Mouse (Mus musculus) forebrain, embryonic 15.5 days (tissue): Measurements from ENCODE around the gene Ccdc142. TPM values are rescaled to one million over a fixed set of nuclear protein-coding genes. Genes with fewer than 3 reads are reported as not detected.
A peak's percentile ranks its signal among the peaks of the same experiment; 100 is the strongest.

ENCODE experiments used
- ATAC-seq: fragments of 200-750 bp; cut with Nextera tagmentation; replicated peaks from 2 replicates; pipeline ENCODE4 v1.8.0; 2017; ENCODE audit warnings: mild to moderate bottlenecking, moderate TSS enrichment, moderate library complexity
- H3K27ac ChIP-seq: fragments of 300-500 bp; sonication (generic); replicated peaks from 2 replicates; pipeline ENCODE4 v1.5.1; 2015; ENCODE audit warnings: mild to moderate bottlenecking, inconsistent platforms
- H3K27me3 ChIP-seq: fragments of 300-500 bp; sonication (generic); 2 replicates; pipeline ENCODE4 v1.6.1; 2015; ENCODE audit warnings: inconsistent platforms
- H3K36me3 ChIP-seq: fragments of 300-500 bp; sonication (generic); 2 replicates; pipeline ENCODE4 v1.6.1; 2015; ENCODE audit warnings: mild to moderate bottlenecking, inconsistent platforms
- H3K4me1 ChIP-seq: fragments of 300-500 bp; sonication (generic); 2 replicates; pipeline ENCODE4 v1.6.1; 2015; ENCODE audit warnings: inconsistent platforms
- H3K4me2 ChIP-seq: fragments of 300-500 bp; sonication (generic); replicated peaks from 2 replicates; pipeline ENCODE4 v1.6.1; 2015; ENCODE audit warnings: mild to moderate bottlenecking, inconsistent platforms
- H3K4me3 ChIP-seq: fragments of 300-500 bp; sonication (generic); 2 replicates; pipeline ENCODE4 v1.5.1; 2015; ENCODE audit warnings: mild to moderate bottlenecking, inconsistent platforms
- H3K9ac ChIP-seq: fragments of 300-500 bp; sonication (generic); replicated peaks from 2 replicates; pipeline ENCODE4 v1.6.1; 2015; ENCODE audit warnings: mild to moderate bottlenecking, inconsistent platforms
- H3K9me3 ChIP-seq: fragments of 300-500 bp; sonication (generic); 2 replicates; pipeline ENCODE4 v1.6.1; 2016; ENCODE audit warnings: inconsistent platforms
- WGBS: fragments of 180-500 bp; shearing (Covaris S2); methylation state at CpG from one replicate; pipeline ENCODE4 v1.1.7; 2015; ENCODE audit warnings: mixed read lengths; 5-methylcytosine and 5-hydroxymethylcytosine counted together
- polyA plus RNA-seq: library from polyadenylated mRNA; unstranded; fragments of >200 nt; fragmentation: Nextera tagmentation; extraction: Ambion mirVana; gene quantifications from 2 replicates; pipeline ENCODE4 v1.2.1, GENCODE M21; 2015

Gene Ccdc142
- polyA plus RNA-seq, 1 experiment from 2014 or later, result 3.8 TPM

DNA sequence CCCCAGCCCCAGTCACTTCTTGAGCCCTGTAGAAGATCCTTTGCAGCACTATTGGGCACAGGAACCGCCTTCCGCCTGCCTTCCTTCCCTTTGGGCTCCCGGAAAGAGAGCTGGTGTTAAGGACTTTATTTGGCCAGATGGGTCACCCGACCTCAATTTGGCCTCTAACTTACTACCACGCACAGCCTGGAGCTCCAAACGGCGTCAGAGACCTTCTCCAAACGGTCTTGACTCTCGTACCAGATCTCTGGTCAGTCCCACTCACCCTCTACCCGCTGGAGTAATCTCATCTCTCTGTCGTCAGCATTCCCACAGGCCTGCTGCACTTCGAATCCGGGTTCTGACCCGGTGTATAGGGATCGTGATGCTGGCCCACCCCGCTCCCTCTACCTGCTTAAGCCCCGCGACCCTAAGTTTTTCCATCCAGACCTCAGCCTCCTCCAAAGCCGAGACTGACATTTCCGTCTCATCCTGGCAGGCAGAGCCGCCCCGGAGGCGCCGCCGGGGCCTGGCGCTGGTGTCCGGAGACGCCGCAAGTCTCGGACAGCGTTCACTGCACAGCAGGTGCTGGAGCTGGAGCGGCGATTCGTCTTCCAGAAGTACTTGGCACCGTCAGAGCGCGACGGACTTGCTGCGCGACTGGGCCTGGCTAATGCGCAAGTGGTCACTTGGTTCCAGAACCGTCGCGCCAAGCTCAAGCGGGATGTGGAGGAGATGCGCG, 14.0 kb upstream of the Ccdc142 start:
- Histone ChIP-seq H3K4me3 (0 out of 2 replicates have a peak overlapping the region, but pooled peaks have one; percentile 2), H3K27me3 (peaks cover 82% of the 10 kb centered on the region), H3K9ac (no peak overlapping the region), H3K9me3 (no peaks in the 10 kb centered on the region), H3K4me2 (no peak overlapping the region; the same call in 1 of the 2 replicates), H3K27ac (no peak overlapping the region), H3K36me3 (no peaks in the 10 kb centered on the region), H3K4me1 (peaks cover 7% of the 10 kb centered on the region)
- no peak for ATAC-seq
- WGBS, result 1% methylated on average over 47 of the region's 47 CpGs

DNA sequence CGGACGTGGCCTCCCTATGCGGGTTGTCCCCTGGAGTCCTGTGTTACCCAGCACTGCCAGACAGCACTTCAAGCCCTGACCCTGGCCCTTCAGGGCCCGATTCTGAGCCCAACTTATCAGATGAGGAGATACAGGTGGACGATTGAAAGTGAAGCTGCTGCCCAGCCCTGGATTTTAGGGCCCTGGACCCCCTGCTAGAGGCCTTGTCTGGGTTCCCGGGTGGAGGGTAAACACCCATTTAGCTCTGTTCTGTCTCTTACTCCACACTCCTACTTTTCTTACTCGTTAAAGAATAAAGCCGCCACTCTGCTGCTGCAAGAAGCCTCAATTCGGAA, 13.5 kb upstream of the Ccdc142 start:
- 5% methylated on average over 9 of the region's 9 CpGs for WGBS
- no peaks in the 10 kb centered on the region for H3K9me3 ChIP-seq
- no peak overlapping the region for H3K27ac ChIP-seq
- no peak overlapping the region for H3K9ac ChIP-seq
- H3K27me3 ChIP-seq, result peaks cover 77% of the 10 kb centered on the region
- H3K4me3 ChIP-seq, result no peak overlapping the region
- no peak overlapping the region for H3K4me2 ChIP-seq
- ATAC-seq, result no peak
- no peaks in the 10 kb centered on the region for H3K36me3 ChIP-seq
- peaks cover 7% of the 10 kb centered on the region for H3K4me1 ChIP-seq

DNA sequence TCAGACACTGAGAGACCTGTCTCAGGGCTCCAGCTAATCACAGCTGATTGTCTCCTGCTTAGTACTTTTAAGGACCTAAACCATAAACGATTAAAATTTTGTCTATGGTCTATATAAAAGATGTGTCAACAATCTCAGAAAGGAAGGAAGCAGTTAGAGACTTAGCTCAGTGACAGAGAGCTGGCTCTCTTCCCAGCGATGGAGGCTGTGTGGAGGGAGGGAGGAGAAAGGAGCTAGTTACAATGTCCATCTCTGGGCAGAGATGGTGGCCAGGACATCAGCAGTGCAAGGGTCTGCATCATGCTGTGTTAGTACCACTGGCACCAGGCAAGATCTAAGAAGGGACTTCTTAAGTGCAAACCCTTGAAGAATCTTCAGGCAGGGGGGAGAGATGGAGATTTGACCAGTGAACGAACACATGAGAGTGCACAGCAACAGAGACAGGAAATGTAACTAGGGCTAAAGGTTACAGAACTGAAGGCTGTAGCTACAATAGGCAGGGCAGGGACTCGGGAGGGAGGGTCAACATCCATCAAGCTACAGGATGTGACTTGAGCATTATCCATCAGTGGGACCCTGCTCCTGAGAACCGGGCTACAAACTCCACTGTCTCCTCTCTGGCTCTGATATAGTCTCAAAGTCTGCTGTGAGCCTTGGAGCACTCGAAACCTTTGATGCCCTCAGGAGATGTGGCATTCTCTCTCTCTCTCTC, 8.8 kb upstream of the Ccdc142 start:
- peaks cover 1% of the 10 kb centered on the region; the same call in 1 of the 2 replicates for H3K4me1 ChIP-seq
- no peaks in the 10 kb centered on the region for H3K9me3 ChIP-seq
- H3K9ac ChIP-seq, result no peak overlapping the region
- H3K4me3 ChIP-seq, result no peak overlapping the region
- no peaks in the 10 kb centered on the region for H3K36me3 ChIP-seq
- H3K27me3 ChIP-seq, result peaks cover 37% of the 10 kb centered on the region
- WGBS, result 56% methylated on average over 6 of the region's 6 CpGs
- H3K27ac ChIP-seq, result no peak overlapping the region
- no peak overlapping the region for H3K4me2 ChIP-seq
- no peak for ATAC-seq

DNA sequence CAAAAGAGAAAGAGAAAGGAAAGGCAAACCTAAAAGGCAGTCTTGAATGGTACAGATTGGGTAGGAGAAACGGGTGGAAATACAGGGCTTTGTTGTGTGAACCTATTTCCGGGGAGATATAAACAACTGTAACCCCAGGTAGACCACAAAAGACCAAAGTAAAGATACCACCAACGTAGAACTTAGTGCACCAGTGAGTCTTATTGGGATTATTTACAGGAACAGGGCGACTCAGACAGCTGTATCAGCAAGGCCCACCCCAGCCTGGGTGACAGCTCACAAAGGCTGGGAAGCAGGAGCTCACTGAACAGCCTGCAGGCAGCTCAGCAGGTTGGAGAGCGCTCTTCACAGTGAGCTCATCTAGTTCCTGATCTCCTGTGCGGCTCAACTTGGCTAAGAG, 5.4 kb upstream of the Ccdc142 start:
- WGBS, result 43% methylated on average over 6 of the region's 6 CpGs
- H3K4me2 ChIP-seq, result no peak overlapping the region
- H3K4me3 ChIP-seq, result no peak overlapping the region
- no peak overlapping the region for H3K27ac ChIP-seq
- no peak for ATAC-seq
- no peak overlapping the region for H3K9ac ChIP-seq
- H3K36me3 ChIP-seq, result no peaks in the 10 kb centered on the region
- H3K4me1 ChIP-seq, result peaks cover 3% of the 10 kb centered on the region
- peaks cover 8% of the 10 kb centered on the region; the same call in 1 of the 2 replicates for H3K27me3 ChIP-seq
- H3K9me3 ChIP-seq, result no peaks in the 10 kb centered on the region

DNA sequence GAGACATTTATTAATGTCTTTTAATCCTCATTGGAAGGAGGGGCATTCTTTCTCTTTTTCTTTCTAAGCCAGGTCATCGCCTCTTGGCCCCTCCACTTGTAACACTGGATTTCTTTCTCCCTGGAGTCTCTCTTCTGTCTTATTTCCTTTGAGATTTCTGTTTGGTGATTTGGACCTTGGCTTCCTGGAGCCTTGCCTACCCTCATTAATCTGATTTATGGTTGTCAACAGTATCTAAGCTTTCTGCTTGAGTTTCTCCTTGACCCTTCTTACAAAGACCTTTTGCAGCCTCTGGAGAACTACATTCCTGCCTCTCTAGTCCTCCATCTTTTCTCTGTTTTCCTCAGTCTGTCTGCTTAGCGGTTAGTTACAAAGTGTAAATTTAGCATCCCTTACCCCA, 3.0 kb upstream of the Ccdc142 start:
- ATAC-seq, result no peak
- 85% methylated on average over 2 of the region's 2 CpGs for WGBS
- no peak overlapping the region for H3K4me3 ChIP-seq
- H3K27ac ChIP-seq, result no peak overlapping the region
- peaks cover 22% of the 10 kb centered on the region for H3K4me1 ChIP-seq
- H3K4me2 ChIP-seq, result no peak overlapping the region
- H3K27me3 ChIP-seq, result peaks cover 8% of the 10 kb centered on the region; the same call in 1 of the 2 replicates
- no peaks in the 10 kb centered on the region for H3K36me3 ChIP-seq
- no peaks in the 10 kb centered on the region for H3K9me3 ChIP-seq
- no peak overlapping the region for H3K9ac ChIP-seq

DNA sequence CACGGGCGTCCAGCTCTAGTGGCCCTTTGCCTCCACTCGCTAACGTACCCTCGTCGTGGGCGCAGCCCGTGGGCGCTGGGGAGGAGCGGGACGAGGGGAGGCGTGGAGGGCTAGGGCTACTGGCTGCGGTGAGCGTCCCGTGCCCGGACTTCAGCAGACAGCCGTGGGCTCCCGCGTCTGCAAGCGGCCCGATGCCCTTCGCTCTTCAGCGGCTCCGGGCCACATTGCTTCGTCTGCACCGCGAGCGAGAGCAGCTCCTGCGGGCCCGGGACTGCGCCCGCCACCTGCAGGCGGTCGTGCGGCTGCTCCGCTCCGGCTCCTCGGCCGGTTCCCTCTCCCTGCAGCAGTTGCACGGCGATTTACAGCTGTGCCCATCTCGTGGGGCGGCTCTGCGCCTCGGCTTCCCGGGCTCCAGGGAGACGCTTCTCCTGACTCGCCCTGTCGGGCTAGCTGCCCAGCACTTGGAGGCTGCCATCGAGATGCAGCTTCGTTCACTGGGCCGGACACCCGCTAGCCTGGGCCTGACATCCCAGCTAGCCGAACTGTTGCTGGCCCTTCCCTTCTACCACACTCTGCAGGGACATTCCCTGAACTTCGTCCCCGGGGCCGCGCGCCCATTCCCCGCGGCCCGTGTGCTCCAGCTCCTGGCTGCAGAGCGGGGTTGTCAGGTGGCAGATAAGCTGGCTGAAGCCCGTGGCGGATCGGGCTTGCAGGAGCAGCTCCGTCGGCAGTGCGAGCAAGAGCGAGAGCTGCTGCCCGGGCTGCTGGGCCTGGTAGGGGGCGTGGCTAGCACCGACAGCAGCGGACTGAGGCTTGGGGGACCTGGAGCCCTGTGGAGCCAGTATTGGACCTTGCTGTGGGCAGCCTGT, 521 bp downstream of the Ccdc142 start:
- WGBS, result under 1% methylated on average over 74 of the region's 74 CpGs
- no peaks in the 10 kb centered on the region for H3K9me3 ChIP-seq
- peaks cover 26% of the 10 kb centered on the region for H3K4me1 ChIP-seq
- H3K4me3 ChIP-seq, result peak overlapping the region; percentile 84
- peak overlapping the region; percentile 100 for H3K4me2 ChIP-seq
- peaks cover 3% of the 10 kb centered on the region; the same call in 1 of the 2 replicates for H3K27me3 ChIP-seq
- no peaks in the 10 kb centered on the region for H3K36me3 ChIP-seq
- H3K27ac ChIP-seq, result peak overlapping the region; percentile 82
- H3K9ac ChIP-seq, result peak overlapping the region; percentile 84
- ATAC-seq, result peak; percentile 76

DNA sequence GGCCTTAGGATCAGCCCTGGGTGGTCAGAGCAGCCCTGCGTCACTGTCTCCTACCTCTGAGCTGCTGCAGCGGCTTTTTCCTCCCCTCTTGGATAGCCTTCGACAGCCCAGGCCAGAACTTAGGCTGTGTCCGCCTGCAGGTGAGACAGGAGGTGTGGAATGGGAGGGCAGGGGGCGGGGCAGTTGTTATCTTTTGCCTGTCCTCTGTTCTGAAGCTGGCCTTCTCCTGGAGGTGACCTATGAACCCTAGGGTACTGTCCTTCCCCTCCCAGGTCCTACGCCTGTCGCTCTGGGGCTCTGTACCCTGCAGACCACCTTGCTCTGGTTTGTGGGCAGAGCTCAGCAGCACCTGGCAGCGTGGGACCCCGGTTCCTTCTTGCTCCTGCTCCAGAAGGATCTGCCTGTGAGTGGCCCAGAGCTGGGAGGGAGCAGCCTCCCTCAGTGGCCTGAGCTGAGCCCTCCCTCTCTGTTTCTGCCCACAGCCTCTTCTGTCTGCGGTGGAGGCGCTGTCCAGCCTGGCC, 1.8 kb downstream of the Ccdc142 start:
- no peaks in the 10 kb centered on the region for H3K27me3 ChIP-seq
- H3K36me3 ChIP-seq, result no peaks in the 10 kb centered on the region
- H3K4me1 ChIP-seq, result peaks cover 32% of the 10 kb centered on the region
- H3K9ac ChIP-seq, result peak overlapping the region; percentile 84; the same call in 1 of the 2 replicates
- no peaks in the 10 kb centered on the region for H3K9me3 ChIP-seq
- H3K27ac ChIP-seq, result 0 out of 2 replicates have a peak overlapping the region, but pooled peaks have one; percentile 0
- 49% methylated on average over 11 of the region's 11 CpGs for WGBS
- peak overlapping the region; percentile 84; the same call in 1 of the 2 replicates for H3K4me3 ChIP-seq
- no peak for ATAC-seq
- peak overlapping the region; percentile 100 for H3K4me2 ChIP-seq

DNA sequence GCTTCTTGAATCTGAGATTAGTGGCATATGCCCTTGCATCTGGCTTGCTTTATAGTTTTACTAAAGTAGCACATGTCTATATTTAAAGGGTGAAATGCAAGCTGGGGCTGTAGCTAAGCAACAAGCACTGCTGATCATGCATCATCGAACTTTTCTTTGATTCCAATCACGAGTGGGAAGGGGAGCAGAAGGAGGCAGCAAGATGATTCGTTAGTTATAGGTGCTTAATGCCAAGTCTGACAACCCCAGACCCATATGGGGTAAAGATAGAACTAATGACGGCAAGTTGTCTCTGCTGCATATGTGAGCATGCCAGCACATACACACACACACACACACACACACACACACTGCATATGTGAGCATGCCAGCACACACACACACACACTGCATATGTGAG, 2.8 kb downstream of the Ccdc142 start:
- H3K27me3 ChIP-seq, result no peaks in the 10 kb centered on the region
- no peak overlapping the region for H3K4me2 ChIP-seq
- H3K27ac ChIP-seq, result no peak overlapping the region
- H3K9me3 ChIP-seq, result no peaks in the 10 kb centered on the region
- 40% methylated on average over 4 of the region's 4 CpGs for WGBS
- peaks cover 37% of the 10 kb centered on the region for H3K4me1 ChIP-seq
- H3K9ac ChIP-seq, result no peak overlapping the region
- H3K4me3 ChIP-seq, result no peak overlapping the region
- ATAC-seq, result peak; percentile 38
- H3K36me3 ChIP-seq, result no peaks in the 10 kb centered on the region

DNA sequence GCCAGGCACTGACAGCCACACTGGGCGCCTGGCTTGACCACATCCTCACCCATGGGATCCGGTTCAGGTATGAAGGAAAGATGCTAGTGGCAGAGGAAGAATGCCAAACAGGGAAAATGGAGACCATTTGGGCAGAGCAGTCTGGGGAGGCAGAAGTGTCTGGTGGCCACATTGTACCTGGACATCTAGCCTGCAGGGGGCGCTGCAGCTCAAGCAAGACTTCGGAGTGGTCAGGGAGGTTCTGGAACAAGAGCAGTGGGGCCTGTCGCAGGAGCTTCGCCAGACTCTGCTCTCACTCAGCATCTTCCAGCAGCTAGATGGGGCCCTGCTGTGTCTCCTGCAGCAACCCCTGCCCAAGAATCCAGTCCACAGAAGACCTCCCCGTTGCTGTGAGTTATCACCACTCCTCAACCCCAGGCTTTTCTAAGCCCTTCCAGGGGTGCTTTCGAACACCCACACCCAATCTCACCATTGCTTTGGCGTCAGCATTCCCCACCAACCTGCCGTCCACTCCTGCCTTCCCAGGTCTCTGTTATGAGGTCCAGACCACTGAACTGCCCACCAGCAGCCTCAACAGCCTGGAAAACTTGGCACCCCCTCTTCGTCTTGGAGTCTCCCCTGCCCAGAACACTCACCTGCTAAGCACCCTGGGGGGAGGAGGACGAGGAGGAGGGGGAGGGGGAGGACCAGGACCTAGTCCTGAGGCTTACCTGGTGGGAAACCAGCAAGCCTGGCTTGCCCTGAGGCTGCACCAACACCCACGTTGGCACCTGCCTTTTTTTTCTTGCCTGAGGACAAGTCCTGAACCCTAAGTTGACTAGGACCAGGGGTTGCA, 6.4 kb downstream of the Ccdc142 start:
- H3K36me3 ChIP-seq, result peaks cover 4% of the 10 kb centered on the region; the same call in 1 of the 2 replicates
- peak overlapping the region; percentile 87 for H3K4me3 ChIP-seq
- peak overlapping the region; percentile 80; the same call in 1 of the 2 replicates for H3K27ac ChIP-seq
- H3K9ac ChIP-seq, result no peak overlapping the region
- H3K4me2 ChIP-seq, result peak overlapping the region; percentile 83
- WGBS, result 35% methylated on average over 13 of the region's 13 CpGs
- no peaks in the 10 kb centered on the region for H3K27me3 ChIP-seq
- ATAC-seq, result no peak
- H3K4me1 ChIP-seq, result peaks cover 31% of the 10 kb centered on the region
- H3K9me3 ChIP-seq, result no peaks in the 10 kb centered on the region

DNA sequence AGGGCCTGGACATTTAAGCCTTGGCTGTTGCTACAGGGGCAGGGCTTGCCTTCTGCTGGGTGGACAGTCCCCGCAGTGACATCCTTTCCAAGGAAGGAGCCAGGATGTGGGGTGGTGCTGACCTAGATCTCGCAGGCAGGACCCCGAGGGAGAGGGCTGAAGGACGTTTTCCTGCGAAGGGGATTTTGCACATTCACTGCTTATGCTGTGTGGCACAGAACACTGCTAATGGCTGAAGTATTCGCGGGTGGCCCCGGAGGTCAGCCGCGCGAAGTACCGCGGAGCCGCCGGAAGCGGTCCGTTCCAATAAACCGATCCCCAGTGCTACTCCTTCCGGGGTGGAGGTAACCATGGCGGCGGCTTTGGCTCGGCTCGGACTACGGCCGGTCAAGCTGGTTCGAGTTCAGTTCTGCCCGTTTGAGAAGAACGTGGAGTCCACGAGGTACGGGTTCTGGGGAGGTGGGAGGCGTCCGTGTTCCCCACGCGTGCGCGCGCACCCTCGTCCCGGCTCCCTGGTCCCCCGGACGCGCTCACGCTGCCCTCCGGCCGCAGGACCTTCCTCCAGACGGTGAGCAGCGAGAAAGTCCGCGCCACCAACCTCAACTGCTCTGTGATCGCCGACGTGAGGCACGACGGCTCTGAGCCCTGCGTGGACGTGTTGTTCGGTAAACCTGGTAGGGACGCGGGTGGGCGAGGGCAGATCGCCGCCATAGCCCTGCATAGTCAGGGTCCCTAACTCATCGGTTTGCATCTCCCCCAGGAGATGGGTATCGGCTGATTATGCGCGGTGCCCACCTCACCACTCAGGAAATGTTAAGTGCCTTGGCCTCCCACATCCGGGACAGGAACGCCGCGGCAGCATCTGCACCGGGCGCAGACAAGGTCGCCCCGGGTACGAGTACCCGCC, 7.6 kb downstream of the Ccdc142 start, which contains the start of gene Mrpl53:
Mrpl53 (plus strand) TSS at position 279 of the 907 bp plus-strand sequence.
- Histone ChIP-seq H3K4me3 (peak within 1 kb of the TSS; percentile 87), H3K9ac (peak within 1 kb of the TSS; percentile 89), H3K36me3 (peaks cover 4% of the 10 kb centered on the region; the same call in 1 of the 2 replicates), H3K4me1 (peaks cover 22% of the 10 kb centered on the region), H3K9me3 (no peaks in the 10 kb centered on the region), H3K27ac (peak within 1 kb of the TSS; percentile 80), H3K27me3 (no peaks in the 10 kb centered on the region), H3K4me2 (peak within 1 kb of the TSS; percentile 83)
- ATAC-seq, result peak; percentile 83
- WGBS, result under 1% methylated on average over 76 of the region's 76 CpGs
